Mouse (Mus musculus) liver, embryonic 16.5 days (tissue): ENCODE data around the gene Atxn2. TPM values are rescaled to one million over a fixed set of nuclear protein-coding genes. Genes with fewer than 3 reads are reported as not detected.

Experiments
- ATAC-seq: fragments of 200-750 bp; cut with Nextera tagmentation; 2 replicates; pipeline ENCODE4 v1.8.0; 2017; ENCODE audit warnings: low read depth, mild to moderate bottlenecking, moderate number of reproducible peaks, moderate library complexity
- H3K27ac ChIP-seq: fragments of 300-500 bp; sonication (generic); 2 replicates; pipeline ENCODE4 v1.5.1; 2014; ENCODE audit warnings: mild to moderate bottlenecking, low read length
- H3K27me3 ChIP-seq: fragments of 300-500 bp; sonication (generic); 2 replicates; pipeline ENCODE4 v1.6.1; 2014; ENCODE audit warnings: low read depth, low read length, mixed read lengths; ENCODE audit not compliant: control insufficient read depth, insufficient read depth
- H3K36me3 ChIP-seq: fragments of 300-500 bp; sonication (generic); 2 replicates; pipeline ENCODE4 v1.6.1; 2014; ENCODE audit warnings: mild to moderate bottlenecking; ENCODE audit not compliant: control insufficient read depth, insufficient read depth
- H3K4me1 ChIP-seq: fragments of 300-500 bp; sonication (generic); 2 replicates; pipeline ENCODE4 v1.6.1; 2014; ENCODE audit warnings: low read depth, low read length, mixed read lengths; ENCODE audit not compliant: control insufficient read depth
- H3K4me2 ChIP-seq: fragments of 300-500 bp; sonication (generic); 2 replicates; pipeline ENCODE4 v1.6.1; 2014; ENCODE audit warnings: low read depth, low read length, mixed read lengths
- H3K4me3 ChIP-seq: fragments of 300-500 bp; sonication (generic); 2 replicates; pipeline ENCODE4 v1.5.1; 2014; ENCODE audit warnings: low read depth, mild to moderate bottlenecking, low read length
- H3K9ac ChIP-seq: fragments of 300-500 bp; sonication (generic); 2 replicates; pipeline ENCODE4 v1.6.1; 2014; ENCODE audit warnings: low read depth, low read length
- H3K9me3 ChIP-seq: fragments of 300-500 bp; sonication (generic); replicated peaks from 2 replicates; pipeline ENCODE4 v1.6.1; 2016; ENCODE audit warnings: low read length; ENCODE audit not compliant: control insufficient read depth
- WGBS: fragments of 180-500 bp; shearing (Covaris S2); extraction: QIAGEN DNeasy Blood & Tissue Kit; methylation state at CpG from one replicate; pipeline ENCODE4 v1.1.7; 2014; ENCODE audit not compliant: insufficient replicate concordance; 5-methylcytosine and 5-hydroxymethylcytosine counted together
- polyA plus RNA-seq: library from polyadenylated mRNA; unstranded; fragments of >200 nt; fragmentation: Nextera tagmentation; extraction: Ambion mirVana; gene quantifications from 2 replicates; pipeline ENCODE4 v1.2.1, GENCODE M21; 2015

Atxn2 gene
- polyA plus RNA-seq, 1 experiment from 2014 or later: 14.6 TPM

DNA sequence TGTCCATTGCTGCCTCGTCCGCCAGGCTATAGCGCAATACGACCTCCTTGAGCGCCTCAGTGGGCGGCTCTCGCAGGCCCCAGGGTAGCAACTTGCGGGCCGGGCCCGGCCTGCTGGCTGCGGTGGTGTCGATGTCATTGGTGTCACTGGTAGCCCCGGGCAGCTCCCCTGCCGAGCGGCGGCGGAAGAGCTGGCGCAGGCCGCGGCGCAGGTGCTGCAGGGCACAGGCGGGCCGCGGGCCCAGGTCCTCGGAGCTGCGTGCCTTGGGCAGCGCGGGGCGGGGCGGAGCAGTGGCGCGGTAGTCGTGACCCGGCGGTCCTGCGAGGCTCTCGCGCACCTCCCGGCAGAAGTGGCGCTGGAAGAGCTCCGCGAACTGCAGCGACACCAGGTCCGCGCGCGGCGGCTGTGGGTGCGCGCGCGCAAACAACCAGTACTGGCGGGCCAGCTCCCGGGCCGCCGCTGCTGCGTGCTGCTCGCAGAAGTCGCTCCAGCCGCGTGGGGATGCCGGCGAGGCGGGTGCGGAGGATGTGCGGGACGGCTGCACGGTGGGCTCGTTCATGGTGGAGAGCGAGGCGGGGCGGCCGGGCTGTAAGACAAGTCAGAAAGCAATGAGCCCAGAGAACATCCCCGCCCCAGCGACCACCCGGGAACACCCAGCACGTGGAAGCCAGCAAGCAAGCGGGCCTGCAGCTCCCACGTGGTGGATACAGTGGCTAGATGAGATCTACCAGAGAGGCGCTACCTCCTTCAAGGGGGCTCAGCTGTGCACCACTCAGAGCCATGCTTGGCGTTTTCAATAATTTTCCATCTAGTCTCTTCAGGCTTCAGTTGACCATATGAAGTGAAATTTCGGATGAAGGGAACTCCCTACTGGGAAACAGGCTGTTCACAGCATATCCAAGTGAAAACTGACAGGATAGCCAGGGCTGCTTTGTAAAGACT lies 117.6 kb downstream of the Atxn2 start:
- WGBS: 77% methylated on average over 79 of the region's 82 CpGs
- no peaks in the 10 kb centered on the region for H3K9me3 ChIP-seq
- no peak overlapping the region for H3K9ac ChIP-seq
- H3K36me3 ChIP-seq: peaks cover 19% of the 10 kb centered on the region
- no peak overlapping the region for H3K4me2 ChIP-seq
- no peaks in the 10 kb centered on the region for H3K27me3 ChIP-seq
- H3K4me3 ChIP-seq: no peak overlapping the region
- peaks cover 18% of the 10 kb centered on the region for H3K4me1 ChIP-seq
- no peak for ATAC-seq
- no peak overlapping the region for H3K27ac ChIP-seq

DNA sequence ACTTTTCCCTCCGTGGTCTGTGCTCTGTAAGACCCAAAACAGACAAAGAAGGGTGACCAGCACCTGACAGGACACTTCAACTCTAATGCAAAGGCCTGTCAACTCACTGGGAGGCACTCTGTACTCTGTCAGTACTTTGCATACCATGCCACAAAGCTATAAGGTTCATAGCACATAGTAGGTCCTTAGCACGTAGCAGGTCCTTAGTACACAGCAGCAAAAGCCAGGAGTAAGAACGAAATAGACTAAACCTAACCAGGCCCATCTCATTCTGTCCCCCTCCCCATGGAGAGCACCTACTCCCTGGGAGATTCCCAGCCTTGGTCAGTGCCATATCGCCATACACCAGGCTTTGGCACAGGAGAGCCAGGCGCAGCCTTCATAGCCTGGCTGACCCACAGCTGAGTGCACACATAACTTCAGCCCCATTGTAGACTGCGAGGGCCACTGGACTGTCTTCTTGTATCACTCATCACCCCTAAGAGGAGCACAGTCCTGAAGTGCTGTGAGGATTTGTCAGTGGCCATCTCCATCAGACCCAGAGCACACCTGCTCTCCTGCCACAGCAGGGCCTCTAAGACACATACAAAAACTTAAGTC lies 120.0 kb downstream of the Atxn2 start:
- Histone ChIP-seq H3K4me3 (no peak overlapping the region), H3K36me3 (peaks cover 19% of the 10 kb centered on the region), H3K27ac (no peak overlapping the region), H3K27me3 (no peaks in the 10 kb centered on the region), H3K9ac (no peak overlapping the region), H3K4me2 (no peak overlapping the region), H3K9me3 (no peaks in the 10 kb centered on the region), H3K4me1 (peaks cover 35% of the 10 kb centered on the region)
- ATAC-seq: no peak
- 76% methylated on average over 6 of the region's 6 CpGs for WGBS

GRCm38 (mm10) chr5:121832376-121833155 lies 121.4 kb downstream of the Atxn2 start:
- Histone ChIP-seq H3K4me2 (0 out of 2 replicates have a peak overlapping the region, but pooled peaks have one; percentile 21), H3K27ac (no peak overlapping the region), H3K36me3 (peaks cover 14% of the 10 kb centered on the region), H3K4me3 (no peak overlapping the region), H3K9ac (no peak overlapping the region), H3K4me1 (peaks cover 47% of the 10 kb centered on the region), H3K27me3 (0 out of 2 replicates have a peak, but pooled peaks cover 2% of the 10 kb centered on the region), H3K9me3 (no peaks in the 10 kb centered on the region)
- no peak for ATAC-seq
- 65% methylated on average over 6 of the region's 6 CpGs for WGBS

DNA sequence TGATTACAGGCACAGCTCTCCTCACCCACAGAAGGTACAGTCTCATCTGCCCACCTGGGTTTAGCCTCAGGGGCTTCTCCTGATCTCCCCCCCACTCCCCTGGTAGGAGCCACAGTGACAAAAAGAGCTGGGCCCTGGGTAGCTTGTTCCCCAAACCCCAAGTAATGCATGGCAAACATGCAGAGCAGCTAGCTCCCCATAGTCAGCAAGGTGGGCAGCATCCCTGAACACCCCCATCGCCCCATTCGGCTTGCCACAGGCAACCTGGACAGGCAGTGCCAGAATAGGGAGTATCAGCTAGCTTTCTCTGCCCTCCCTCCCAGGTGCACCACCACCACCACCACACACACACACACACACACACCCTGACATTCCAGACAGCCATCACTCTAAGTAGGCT lies 122.0 kb downstream of the Atxn2 start:
- ATAC-seq: no peak
- peak overlapping the region; percentile 51; the same call in 1 of the 2 replicates for H3K27ac ChIP-seq
- peaks cover 53% of the 10 kb centered on the region for H3K4me1 ChIP-seq
- peak overlapping the region; percentile 21; the same call in 1 of the 2 replicates for H3K4me2 ChIP-seq
- 0 out of 2 replicates have a peak, but pooled peaks cover 3% of the 10 kb centered on the region for H3K27me3 ChIP-seq
- WGBS: 69% methylated on average over 2 of the region's 2 CpGs
- H3K4me3 ChIP-seq: no peak overlapping the region
- H3K9me3 ChIP-seq: no peaks in the 10 kb centered on the region
- peaks cover 8% of the 10 kb centered on the region for H3K36me3 ChIP-seq
- H3K9ac ChIP-seq: no peak overlapping the region

GRCm38 (mm10) chr5:121833572-121834240 lies 122.6 kb downstream of the Atxn2 start:
- H3K4me2 ChIP-seq: peak overlapping the region; percentile 95
- peaks cover 58% of the 10 kb centered on the region for H3K4me1 ChIP-seq
- H3K27me3 ChIP-seq: peaks cover 3% of the 10 kb centered on the region; the same call in 1 of the 2 replicates
- H3K4me3 ChIP-seq: peak overlapping the region; percentile 87
- no peak overlapping the region; the same call in 1 of the 2 replicates for H3K9ac ChIP-seq
- ATAC-seq: no peak
- H3K9me3 ChIP-seq: no peaks in the 10 kb centered on the region
- H3K36me3 ChIP-seq: peaks cover 2% of the 10 kb centered on the region
- 19% methylated on average over 10 of the region's 10 CpGs for WGBS
- H3K27ac ChIP-seq: peak overlapping the region; percentile 51; the same call in 1 of the 2 replicates

DNA sequence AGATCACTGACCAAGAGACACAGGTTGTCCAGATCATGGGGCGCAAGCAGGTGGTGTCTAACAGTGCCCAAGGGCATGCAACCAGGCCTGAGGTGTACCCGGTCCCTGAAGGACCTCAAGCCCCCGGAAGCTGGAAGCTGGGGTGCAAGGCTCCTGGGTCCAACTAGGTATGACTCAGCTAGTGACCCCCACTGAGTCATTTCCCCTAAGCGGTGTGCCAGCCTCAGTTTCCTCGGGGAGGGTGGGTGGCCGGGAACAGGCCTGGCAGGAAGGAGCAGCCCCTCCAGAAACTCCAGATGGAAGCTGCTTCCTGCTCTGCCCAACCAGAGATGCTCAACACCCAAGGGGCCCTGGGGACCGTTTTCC lies 123.1 kb downstream of the Atxn2 start:
- ATAC-seq: no peak
- WGBS: 37% methylated on average over 7 of the region's 7 CpGs
- H3K27me3 ChIP-seq: peaks cover 8% of the 10 kb centered on the region
- peak overlapping the region; percentile 95 for H3K4me2 ChIP-seq
- peak overlapping the region; percentile 87 for H3K4me3 ChIP-seq
- H3K36me3 ChIP-seq: no peaks in the 10 kb centered on the region
- H3K27ac ChIP-seq: peak overlapping the region; percentile 92
- peak overlapping the region; percentile 12; the same call in 1 of the 2 replicates for H3K9ac ChIP-seq
- peaks cover 64% of the 10 kb centered on the region for H3K4me1 ChIP-seq
- H3K9me3 ChIP-seq: no peaks in the 10 kb centered on the region

DNA sequence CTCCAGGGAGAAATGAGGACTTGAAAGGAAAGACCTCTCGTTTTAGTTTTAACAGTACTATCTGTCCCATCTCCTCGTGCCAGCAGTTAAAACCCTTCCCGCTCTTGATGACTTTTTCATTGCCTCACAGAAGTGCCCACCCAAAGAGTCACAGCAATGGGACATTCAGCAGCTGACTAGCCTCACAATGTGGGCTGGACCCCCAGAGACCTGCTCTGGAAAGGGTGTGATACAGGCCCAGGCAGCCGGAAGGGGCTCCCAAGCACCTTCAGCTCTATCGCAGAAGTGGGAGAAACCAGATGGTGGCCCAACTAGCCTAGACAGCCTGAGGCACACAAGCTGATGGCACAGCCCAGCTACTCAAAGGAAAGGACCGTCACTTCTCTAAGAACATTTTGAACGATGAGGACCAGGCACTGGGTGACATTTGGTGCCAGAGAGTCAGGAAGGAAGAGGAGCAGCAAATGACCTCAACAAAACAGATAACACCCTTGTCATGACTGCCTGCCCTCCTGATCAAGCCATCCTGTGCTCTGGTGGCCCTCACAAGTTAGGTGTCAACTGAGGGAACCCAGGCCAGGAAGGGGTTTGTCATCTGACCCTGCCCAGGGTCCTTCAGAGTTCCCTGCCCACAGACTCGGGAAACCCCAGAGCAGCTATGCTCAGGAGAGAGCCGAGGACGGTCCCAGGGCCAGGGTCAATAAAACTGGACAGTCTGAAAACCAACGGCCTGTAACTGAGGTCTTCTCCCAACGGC lies 124.0 kb downstream of the Atxn2 start:
- WGBS: 13% methylated on average over 12 of the region's 12 CpGs
- H3K36me3 ChIP-seq: no peaks in the 10 kb centered on the region
- H3K9me3 ChIP-seq: no peaks in the 10 kb centered on the region
- peak overlapping the region; percentile 95 for H3K4me2 ChIP-seq
- peaks cover 64% of the 10 kb centered on the region for H3K4me1 ChIP-seq
- peak overlapping the region; percentile 82 for H3K9ac ChIP-seq
- ATAC-seq: no peak
- H3K4me3 ChIP-seq: peak overlapping the region; percentile 87
- peaks cover 9% of the 10 kb centered on the region for H3K27me3 ChIP-seq
- H3K27ac ChIP-seq: peak overlapping the region; percentile 92
